Mouse (Mus musculus): ENCODE results near the gene Slfn14.
"Not testable (repeated sequence)": the region's sequence is repeated elsewhere in the genome, so short reads cannot be mapped to it uniquely, and the experiment has no call there.

The Slfn14 gene

GRCm38 (mm10) chr11:83286566-83286965 is at the start of gene Slfn14:
Gene Slfn14, minus strand, starts transcription at chr11:83286726.
- DNase-seq (ENCODE audit: low spot score) = no peak

- no peak for DNase-seq (ENCODE audit: low spot score)
These were observed 49.3 kb upstream of the Slfn14 start for GRCm38 (mm10) chr11:83335826-83336225.

- peak; percentile 28 for DNase-seq (ENCODE audit: low spot score)
These were observed 40.9 kb upstream of the Slfn14 start for GRCm38 (mm10) chr11:83327427-83327826.

- DNase-seq (ENCODE audit: low spot score) = not testable (repeated sequence)
These were observed 40.2 kb upstream of the Slfn14 start for GRCm38 (mm10) chr11:83326692-83327091.

GRCm38 (mm10) chr11:83319048-83319447 is 32.5 kb upstream of the Slfn14 start:
- no peak for DNase-seq (ENCODE audit: low spot score)

GRCm38 (mm10) chr11:83312471-83312870 is 25.9 kb upstream of the Slfn14 start:
- no peak for DNase-seq (ENCODE audit: low spot score)

- no peak for DNase-seq (ENCODE audit: low spot score)
These were observed 20.3 kb upstream of the Slfn14 start for GRCm38 (mm10) chr11:83306700-83307253.

- DNase-seq (ENCODE audit: low spot score) = no peak
These were observed 18.0 kb upstream of the Slfn14 start for GRCm38 (mm10) chr11:83304485-83304884.

- DNase-seq (ENCODE audit: low spot score) = no peak
These were observed 17.2 kb upstream of the Slfn14 start for GRCm38 (mm10) chr11:83303751-83304150.

- peak; percentile 96 for DNase-seq (ENCODE audit: low spot score)
These were observed 16.2 kb upstream of the Slfn14 start, which contains the start of gene Pex12 for GRCm38 (mm10) chr11:83302526-83303251. Gene Pex12, minus strand, starts transcription at chr11:83302586.

- DNase-seq (ENCODE audit: low spot score) = no peak
These were observed 15.6 kb upstream of the Slfn14 start for GRCm38 (mm10) chr11:83302124-83302523.

GRCm38 (mm10) chr11:83301431-83301831 is 14.9 kb upstream of the Slfn14 start:
- DNase-seq (ENCODE audit: low spot score) = no peak

GRCm38 (mm10) chr11:83299724-83300123 is 13.2 kb upstream of the Slfn14 start:
- DNase-seq (ENCODE audit: low spot score) = no peak

- peak; percentile 96 for DNase-seq (ENCODE audit: low spot score)
These were observed 12.0 kb upstream of the Slfn14 start, which contains the start of gene Ap2b1 for GRCm38 (mm10) chr11:83298225-83299195. Gene Ap2b1, plus strand, starts transcription at chr11:83299024.

GRCm38 (mm10) chr11:83297816-83298215 is 11.3 kb upstream of the Slfn14 start:
- peak; percentile 18 for DNase-seq (ENCODE audit: low spot score)

- DNase-seq (ENCODE audit: low spot score) = no peak
These were observed 7.6 kb upstream of the Slfn14 start for GRCm38 (mm10) chr11:83294133-83294532.

GRCm38 (mm10) chr11:83293182-83293581 is 6.7 kb upstream of the Slfn14 start:
- DNase-seq (ENCODE audit: low spot score) = no peak

- DNase-seq (ENCODE audit: low spot score) = no peak
These were observed 5.7 kb upstream of the Slfn14 start for GRCm38 (mm10) chr11:83292251-83292587.

- DNase-seq (ENCODE audit: low spot score) = peak; percentile 94
These were observed 5.1 kb upstream of the Slfn14 start for GRCm38 (mm10) chr11:83291375-83292250.

- no peak for DNase-seq (ENCODE audit: low spot score)
These were observed 3.1 kb upstream of the Slfn14 start for GRCm38 (mm10) chr11:83289633-83290032.

- DNase-seq (ENCODE audit: low spot score) = no peak
These were observed 2.5 kb upstream of the Slfn14 start for GRCm38 (mm10) chr11:83289036-83289435.

GRCm38 (mm10) chr11:83285627-83286026 is 899 bp downstream of the Slfn14 start:
- no peak for DNase-seq (ENCODE audit: low spot score)

Measured in T-cell, adult 2 months (primary cell).